Mouse (Mus musculus) lung, postnatal 0 days (tissue): ENCODE results near the gene Cep41. TPM values are rescaled to one million over a fixed set of nuclear protein-coding genes. Genes with fewer than 3 reads are reported as not detected.

ENCODE experiments used
- ATAC-seq: fragments of 200-750 bp; cut with Nextera tagmentation; 2 replicates; pipeline ENCODE4 v1.8.0; 2017; ENCODE audit warnings: moderate library complexity
- DNase-seq: peaks from one replicate; pipeline ENCODE4 v3.0.0-alpha.2; 2016; ENCODE audit warnings: low spot score
- H3K27ac ChIP-seq: fragments of 300-500 bp; sonication (generic); 2 replicates; pipeline ENCODE4 v1.5.1; 2014; ENCODE audit warnings: antibody characterized with exemption, mild to moderate bottlenecking, low read length, mixed read lengths
- H3K27me3 ChIP-seq: fragments of 300-500 bp; sonication (generic); replicated peaks from 2 replicates; pipeline ENCODE4 v1.6.1; 2014; ENCODE audit warnings: low read length, mixed read lengths; ENCODE audit not compliant: insufficient read depth
- H3K36me3 ChIP-seq: fragments of 300-500 bp; sonication (generic); 2 replicates; pipeline ENCODE4 v1.6.1; 2014; ENCODE audit warnings: low read length, mixed read lengths; ENCODE audit not compliant: insufficient read depth
- H3K4me1 ChIP-seq: fragments of 300-500 bp; sonication (generic); 2 replicates; pipeline ENCODE4 v1.6.1; 2014; ENCODE audit warnings: antibody characterized with exemption, low read depth, low read length, mixed read lengths; ENCODE audit not compliant: insufficient read depth
- H3K4me2 ChIP-seq: fragments of 300-500 bp; sonication (generic); replicated peaks from 2 replicates; pipeline ENCODE4 v1.6.1; 2014; ENCODE audit warnings: low read depth, mild to moderate bottlenecking, low read length, moderate library complexity, mixed read lengths
- H3K4me3 ChIP-seq: fragments of 300-500 bp; sonication (generic); 2 replicates; pipeline ENCODE4 v1.5.1; 2014; ENCODE audit warnings: low read depth, low read length
- H3K9ac ChIP-seq: fragments of 300-500 bp; sonication (generic); replicated peaks from 2 replicates; pipeline ENCODE4 v1.6.1; 2014; ENCODE audit warnings: low read depth, mild to moderate bottlenecking
- H3K9me3 ChIP-seq: fragments of 300-500 bp; sonication (generic); 2 replicates; pipeline ENCODE4 v1.6.1; 2016; ENCODE audit warnings: low read length, mixed read lengths
- CTCF ChIP-seq: IDR thresholded peaks from 2 replicates; pipeline ENCODE4 v1.5.1; 2016; ENCODE audit warnings: antibody characterized with exemption, mild to moderate bottlenecking
- EP300 ChIP-seq: IDR thresholded peaks from 2 replicates; pipeline ENCODE4 v1.6.1; 2016; ENCODE audit warnings: antibody characterized with exemption, mild to moderate bottlenecking, control low read depth
- WGBS: fragments of 180-500 bp; shearing (Covaris S2); extraction: QIAGEN DNeasy Blood & Tissue Kit; methylation state at CpG from one replicate; pipeline ENCODE4 v1.1.7; 2014; 5-methylcytosine and 5-hydroxymethylcytosine counted together
- polyA plus RNA-seq: library from polyadenylated mRNA; unstranded; fragments of >200 nt; fragmentation: Nextera tagmentation; extraction: Ambion mirVana; gene quantifications from 2 replicates; pipeline ENCODE4 v1.2.1, GENCODE M21; 2015

Cep41 gene
- polyA plus RNA-seq, 1 experiment from 2014 or later: 6.3 TPM

- DNase-seq (no peak), ATAC-seq (no peak)
- peaks cover 8% of the 10 kb centered on the region; the same call in 1 of the 2 replicates for H3K4me1 ChIP-seq
- H3K9ac ChIP-seq: no peak overlapping the region
- no peak overlapping the region for H3K4me2 ChIP-seq
- no peak overlapping the region for H3K27ac ChIP-seq
- no peaks in the 10 kb centered on the region for H3K9me3 ChIP-seq
- no peak overlapping the region for H3K4me3 ChIP-seq
- no peaks in the 10 kb centered on the region for H3K27me3 ChIP-seq
- no peaks in the 10 kb centered on the region for H3K36me3 ChIP-seq
- no peak for TF ChIP-seq CTCF
- TF ChIP-seq EP300: no peak
- WGBS: 62% methylated on average over 5 of the region's 5 CpGs
Measured at GRCm38 (mm10) chr6:30667585-30667984, 26.0 kb downstream of the Cep41 start.

- TF ChIP-seq EP300: no peak
- no peak for TF ChIP-seq CTCF
- H3K4me2 ChIP-seq: no peak overlapping the region
- no peak overlapping the region for H3K4me3 ChIP-seq
- H3K9me3 ChIP-seq: no peaks in the 10 kb centered on the region
- H3K36me3 ChIP-seq: no peaks in the 10 kb centered on the region
- no peak for ATAC-seq
- H3K4me1 ChIP-seq: peaks cover 8% of the 10 kb centered on the region; the same call in 1 of the 2 replicates
- no peaks in the 10 kb centered on the region for H3K27me3 ChIP-seq
- 50% methylated on average over 6 of the region's 6 CpGs for WGBS
- no peak for DNase-seq
- H3K27ac ChIP-seq: 0 out of 2 replicates have a peak overlapping the region, but pooled peaks have one; percentile 17
- no peak overlapping the region for H3K9ac ChIP-seq
Measured at GRCm38 (mm10) chr6:30666043-30666442, 27.5 kb downstream of the Cep41 start.

GRCm38 (mm10) chr6:30665296-30665695, 28.3 kb downstream of the Cep41 start:
- 21% methylated on average over 4 of the region's 4 CpGs for WGBS
- ATAC-seq: no peak; the same call in 1 of the 2 replicates

GRCm38 (mm10) chr6:30664776-30665175, 28.8 kb downstream of the Cep41 start:
- TF ChIP-seq CTCF (no peak), EP300 (no peak)
- no peak overlapping the region for H3K4me2 ChIP-seq
- H3K9ac ChIP-seq: no peak overlapping the region
- ATAC-seq (no peak), DNase-seq (no peak)
- no peak overlapping the region for H3K4me3 ChIP-seq
- H3K9me3 ChIP-seq: no peaks in the 10 kb centered on the region
- peaks cover 8% of the 10 kb centered on the region; the same call in 1 of the 2 replicates for H3K4me1 ChIP-seq
- H3K27me3 ChIP-seq: no peaks in the 10 kb centered on the region
- 52% methylated on average over 6 of the region's 6 CpGs for WGBS
- peak overlapping the region; percentile 33; the same call in 1 of the 2 replicates for H3K27ac ChIP-seq
- no peaks in the 10 kb centered on the region for H3K36me3 ChIP-seq

More at GRCm38 (mm10) chr6:30665296-30665695, 28.3 kb downstream of the Cep41 start:
- H3K27ac ChIP-seq: peak overlapping the region; percentile 33; the same call in 1 of the 2 replicates
- no peak overlapping the region for H3K4me3 ChIP-seq
- no peaks in the 10 kb centered on the region for H3K36me3 ChIP-seq
- no peak overlapping the region for H3K9ac ChIP-seq
- DNase-seq: peak; percentile 11
- no peak overlapping the region for H3K4me2 ChIP-seq
- H3K27me3 ChIP-seq: no peaks in the 10 kb centered on the region
- no peak for TF ChIP-seq CTCF
- no peak for TF ChIP-seq EP300
- no peaks in the 10 kb centered on the region for H3K9me3 ChIP-seq
- H3K4me1 ChIP-seq: peaks cover 8% of the 10 kb centered on the region; the same call in 1 of the 2 replicates

- ATAC-seq (peak; percentile 65), DNase-seq (peak; percentile 41)
- TF ChIP-seq EP300 (peak; percentile 78), CTCF (no peak)
- Histone ChIP-seq H3K27ac (no peak overlapping the region), H3K9ac (no peak overlapping the region), H3K27me3 (no peaks in the 10 kb centered on the region), H3K9me3 (no peaks in the 10 kb centered on the region), H3K4me1 (peaks cover 4% of the 10 kb centered on the region; the same call in 1 of the 2 replicates), H3K4me2 (no peak overlapping the region), H3K4me3 (no peak overlapping the region), H3K36me3 (no peaks in the 10 kb centered on the region)
- 58% methylated on average over 9 of the region's 9 CpGs for WGBS
Measured at GRCm38 (mm10) chr6:30658619-30659018, 34.9 kb downstream of the Cep41 start.

- Histone ChIP-seq H3K36me3 (no peaks in the 10 kb centered on the region), H3K9ac (no peak overlapping the region), H3K9me3 (no peaks in the 10 kb centered on the region), H3K4me3 (no peak overlapping the region), H3K4me1 (peaks cover 7% of the 10 kb centered on the region; the same call in 1 of the 2 replicates), H3K27me3 (no peaks in the 10 kb centered on the region), H3K4me2 (no peak overlapping the region), H3K27ac (no peak overlapping the region)
- DNase-seq (no peak), ATAC-seq (no peak)
- no peak for TF ChIP-seq EP300
- no peak for TF ChIP-seq CTCF
- 93% methylated on average over 12 of the region's 12 CpGs for WGBS
Measured at GRCm38 (mm10) chr6:30657279-30657678, 36.3 kb downstream of the Cep41 start.
